ENCODE assay signal across 30 mouse cellular contexts in genomic region chr5:99227361-99227760, GRCm38 (mm10).
"Had no signal": no experiment of that assay in that cellular context is flagged by ENCODE, and none has a peak within 500 bp of the region (broad histone marks: within the 10 kb centered on the region; RNA-seq: fewer than 3 reads in every experiment).

No protein-coding gene starts in this region.

- H3K4me1 ChIP-seq: liver, embryonic 12.5 days; liver, embryonic 13.5 days; liver, embryonic 15.5 days; lung, embryonic 15.5 days; megakaryocyte, embryonic 14.5 days; midbrain, embryonic 13.5 days; midbrain, embryonic 15.5 days had no signal

- H3K27ac ChIP-seq: limb, embryonic 10.5 days; limb, embryonic 13.5 days; limb, embryonic 15.5 days; liver, embryonic 12.5 days; liver, embryonic 13.5 days; liver, embryonic 14.5 days; liver, embryonic 15.5 days; lung, embryonic 15.5 days; macrophage; midbrain, embryonic 10.5 days; midbrain, embryonic 12.5 days; midbrain, embryonic 13.5 days; midbrain, embryonic 15.5 days; neural tube, embryonic 12.5 days had no signal

- ATAC-seq: liver, embryonic 12.5 days; liver, postnatal 0 days; lung, postnatal 0 days; midbrain, embryonic 13.5 days; midbrain, embryonic 15.5 days; midbrain, embryonic 16.5 days had no signal

- H3K27me3 ChIP-seq: limb, embryonic 12.5 days; limb, embryonic 13.5 days; limb, embryonic 15.5 days; liver, embryonic 12.5 days; liver, embryonic 13.5 days; liver, embryonic 15.5 days; lung, embryonic 15.5 days; megakaryocyte, embryonic 14.5 days; midbrain, embryonic 12.5 days; midbrain, embryonic 13.5 days; midbrain, embryonic 15.5 days; neural tube, embryonic 12.5 days had no signal

- H3K4me2 ChIP-seq: limb, embryonic 12.5 days; limb, embryonic 13.5 days; limb, embryonic 15.5 days; liver, embryonic 11.5 days; liver, embryonic 12.5 days; liver, embryonic 13.5 days; liver, embryonic 15.5 days; lung, embryonic 14.5 days; lung, embryonic 15.5 days; midbrain, embryonic 12.5 days; midbrain, embryonic 13.5 days; midbrain, embryonic 15.5 days; neural tube, embryonic 12.5 days had no signal

- H3K4me3 ChIP-seq: limb, embryonic 10.5 days; limb, embryonic 12.5 days; limb, embryonic 13.5 days; limb, embryonic 15.5 days; liver, embryonic 12.5 days; liver, embryonic 13.5 days; liver, embryonic 15.5 days; lung, embryonic 15.5 days; megakaryocyte, embryonic 14.5 days; midbrain, embryonic 10.5 days; midbrain, embryonic 12.5 days; midbrain, embryonic 13.5 days; midbrain, embryonic 15.5 days; myocyte; neural tube, embryonic 12.5 days had no signal

- H3K9me3 ChIP-seq: limb, embryonic 10.5 days; limb, embryonic 12.5 days; limb, embryonic 13.5 days; limb, embryonic 15.5 days; liver, embryonic 12.5 days; liver, embryonic 13.5 days; liver, embryonic 15.5 days; lung, embryonic 15.5 days; megakaryocyte, embryonic 14.5 days; midbrain, embryonic 10.5 days; midbrain, embryonic 12.5 days; midbrain, embryonic 13.5 days; midbrain, embryonic 15.5 days; neural tube, embryonic 12.5 days had no signal

- H3K9ac ChIP-seq: limb, embryonic 12.5 days; limb, embryonic 13.5 days; limb, embryonic 15.5 days; liver, embryonic 12.5 days; liver, embryonic 13.5 days; liver, embryonic 14.5 days; liver, embryonic 15.5 days; liver, postnatal 0 days; lung, embryonic 14.5 days; lung, embryonic 15.5 days; midbrain, embryonic 12.5 days; midbrain, embryonic 13.5 days; midbrain, embryonic 15.5 days; neural tube, embryonic 12.5 days had no signal

- DNase-seq: left cerebral cortex, postnatal 4 days; liver; liver, embryonic 13.5 days; liver, postnatal 0 days; lung, adult 18-20 months; lung, adult 2 months; lung, embryonic 14.5 days; lung, postnatal 10 days; lung, postnatal 14 days; lung, postnatal 36 days; lung, postnatal 4 days had no signal
